Mouse (Mus musculus): ENCODE measurements at regions not wholly inside any gene's neighbourhood (a gene's known extent, or its start where the extent isn't known, plus 50 kb on each side); places are given as distances from the start of the nearest gene placed in this dataset.

DNA sequence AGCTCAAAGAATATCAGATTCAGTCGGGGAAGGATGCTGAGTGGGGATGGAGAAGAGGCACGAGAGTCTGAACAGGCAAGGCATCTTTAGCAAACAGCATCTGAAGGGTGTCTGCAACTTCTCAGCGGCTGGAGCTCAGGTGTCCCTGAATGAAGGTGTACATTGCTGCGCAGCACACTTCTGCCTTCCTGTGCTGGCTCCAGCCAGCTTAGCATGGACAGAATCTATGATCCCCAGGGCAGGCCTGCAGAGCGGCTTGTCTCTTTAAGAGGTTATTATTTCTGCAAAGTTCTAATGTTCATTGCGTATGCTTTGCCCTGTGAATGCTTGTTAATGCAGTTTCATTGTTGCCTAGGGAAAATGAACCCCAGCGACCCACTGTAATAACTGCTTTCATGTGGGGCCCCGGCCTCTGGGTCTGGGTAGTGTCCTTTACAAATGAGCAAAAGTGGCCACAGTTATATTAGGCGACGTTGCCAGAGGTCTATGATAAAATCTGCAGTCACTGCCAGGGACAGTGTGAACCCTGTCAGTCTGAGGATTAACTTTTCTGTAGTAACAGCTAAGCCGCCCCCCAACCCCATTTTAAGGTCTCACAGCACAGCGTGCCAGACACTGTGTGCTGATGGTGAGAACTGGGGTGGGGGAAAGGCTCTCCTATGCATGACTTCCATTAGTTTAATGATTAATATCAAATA lies 88.3 kb upstream of the Bmper start:
- no peak for DNase-seq

DNA sequence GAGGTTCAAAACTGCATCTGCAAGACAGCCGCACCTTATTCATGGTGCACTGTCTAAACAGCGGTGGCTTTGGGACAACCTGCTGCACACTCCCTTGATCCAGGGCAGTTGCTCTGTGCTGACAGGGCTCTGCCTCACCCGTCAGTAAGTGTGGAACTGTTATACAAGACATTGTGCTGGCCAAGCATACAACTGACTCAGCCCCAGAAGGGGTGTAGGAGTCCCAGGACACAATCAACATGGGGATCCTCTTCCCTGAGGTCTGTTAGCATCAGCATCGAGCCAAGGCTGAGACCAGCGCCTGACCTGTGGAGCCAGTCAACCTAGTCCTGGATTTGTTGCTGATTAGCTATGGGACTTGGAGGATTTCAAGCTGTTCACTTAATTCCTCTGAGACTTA lies 86.4 kb upstream of the Bmper start:
- no peak for DNase-seq

DNA sequence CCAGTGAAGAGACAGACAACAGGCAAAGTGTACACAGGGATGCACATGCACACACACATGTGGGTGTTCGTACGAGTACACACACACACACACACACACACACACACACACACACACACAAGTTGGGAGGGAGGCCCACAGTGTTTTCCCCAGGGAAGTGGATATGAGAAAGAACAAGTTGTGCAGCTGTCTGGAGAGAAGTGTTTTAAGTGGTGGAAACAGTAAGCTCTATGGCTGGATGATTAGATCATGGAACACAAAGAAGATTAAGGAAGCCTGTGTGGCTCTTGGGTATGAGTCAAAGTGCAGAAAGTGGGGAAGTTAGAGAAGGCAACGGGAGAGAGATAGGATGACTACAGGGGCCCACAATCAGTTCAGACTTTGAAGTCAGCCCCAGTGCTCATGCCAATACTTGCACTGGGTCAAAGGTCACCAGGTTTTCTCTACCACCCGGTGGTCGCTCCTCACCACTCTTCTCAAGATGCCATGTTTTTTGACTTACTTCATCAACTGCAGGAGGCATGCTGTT lies 85.1 kb upstream of the Bmper start:
- no peak for DNase-seq

DNA sequence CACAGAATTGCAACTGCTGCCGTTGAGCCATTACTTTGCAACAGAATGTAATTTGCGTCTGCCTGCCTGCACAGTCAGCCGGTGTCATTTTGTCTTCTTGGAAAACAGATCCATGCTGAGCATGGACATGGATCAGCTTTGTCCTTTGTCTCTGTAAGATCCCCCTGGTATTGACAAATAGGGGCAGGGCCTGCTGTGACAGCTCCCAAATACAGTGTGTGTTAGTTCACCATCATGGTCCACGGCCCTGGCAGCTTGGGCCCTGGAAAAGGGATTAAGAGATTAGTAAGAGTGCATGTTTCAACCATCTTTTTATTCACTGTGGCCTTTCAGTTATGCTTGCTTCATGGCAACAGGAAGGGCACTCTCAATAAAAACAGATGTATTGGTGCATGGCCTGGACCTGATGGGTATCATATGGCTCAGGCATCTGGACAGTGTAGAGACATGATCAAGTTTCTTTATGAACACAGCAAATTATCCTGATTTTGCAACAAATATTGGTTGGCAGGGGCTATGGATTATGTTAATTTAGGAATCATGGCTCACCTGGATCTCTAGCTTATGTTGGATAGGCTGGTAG lies 83.2 kb upstream of the Bmper start:
- no peak for DNase-seq

DNA sequence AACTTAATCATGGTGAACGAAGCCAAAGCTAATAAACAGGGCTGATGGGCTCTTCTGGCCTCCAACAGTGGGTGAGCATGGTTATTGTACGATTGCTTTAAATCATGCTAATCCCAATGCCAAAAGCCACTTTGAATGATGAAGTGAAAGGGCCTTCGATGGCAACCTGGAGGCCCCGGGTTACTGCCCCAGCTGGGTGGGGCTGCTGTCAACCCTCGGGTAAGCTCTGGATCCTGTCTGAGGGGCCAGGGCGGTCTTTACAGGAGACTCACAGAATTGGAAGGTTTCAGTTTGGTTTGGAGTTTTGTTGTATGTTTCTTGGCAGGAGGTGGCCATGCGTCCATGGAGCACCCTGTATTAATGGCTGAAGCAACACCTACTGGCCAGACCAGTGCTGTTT lies 78.6 kb upstream of the Bmper start:
- DNase-seq = no peak

DNA sequence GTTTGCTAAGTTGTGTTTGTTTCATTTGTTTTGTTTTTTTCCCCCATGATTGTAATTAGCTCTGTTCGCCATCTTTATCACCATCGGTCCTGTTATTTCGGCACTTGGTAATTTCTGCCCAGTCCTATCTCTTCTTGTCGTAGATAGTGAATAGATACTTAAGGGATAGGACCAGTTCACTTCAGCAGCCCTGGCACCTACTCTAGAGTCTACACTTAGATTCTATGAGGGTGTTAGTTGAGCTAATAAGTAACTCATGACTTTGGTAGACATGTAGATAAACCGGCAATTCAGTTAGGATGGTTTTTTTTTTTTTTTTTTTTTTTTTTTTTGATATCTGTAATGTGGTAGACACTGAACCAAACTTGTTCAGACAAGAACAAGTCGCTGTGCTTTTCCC lies 72.5 kb upstream of the Bmper start:
- no peak for DNase-seq

DNA sequence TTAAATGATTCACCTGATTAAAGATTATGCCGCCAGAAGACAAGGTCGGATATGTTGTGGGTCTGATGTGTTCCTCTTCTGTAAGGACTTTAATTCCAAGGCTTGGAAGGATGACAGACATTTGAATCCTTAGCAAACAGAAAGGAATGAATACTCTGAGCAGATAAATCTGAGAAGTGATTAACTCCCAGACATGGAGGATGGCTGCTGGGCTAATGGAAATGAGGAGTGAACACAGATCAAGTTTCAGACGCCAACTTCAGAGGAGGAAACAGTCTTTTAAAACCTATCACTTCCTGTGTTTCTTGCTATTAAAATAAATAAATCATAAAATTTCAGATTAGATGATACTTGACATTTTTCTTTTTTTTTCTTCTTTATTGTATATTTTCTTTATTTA lies 72.0 kb upstream of the Bmper start:
- DNase-seq = no peak

DNA sequence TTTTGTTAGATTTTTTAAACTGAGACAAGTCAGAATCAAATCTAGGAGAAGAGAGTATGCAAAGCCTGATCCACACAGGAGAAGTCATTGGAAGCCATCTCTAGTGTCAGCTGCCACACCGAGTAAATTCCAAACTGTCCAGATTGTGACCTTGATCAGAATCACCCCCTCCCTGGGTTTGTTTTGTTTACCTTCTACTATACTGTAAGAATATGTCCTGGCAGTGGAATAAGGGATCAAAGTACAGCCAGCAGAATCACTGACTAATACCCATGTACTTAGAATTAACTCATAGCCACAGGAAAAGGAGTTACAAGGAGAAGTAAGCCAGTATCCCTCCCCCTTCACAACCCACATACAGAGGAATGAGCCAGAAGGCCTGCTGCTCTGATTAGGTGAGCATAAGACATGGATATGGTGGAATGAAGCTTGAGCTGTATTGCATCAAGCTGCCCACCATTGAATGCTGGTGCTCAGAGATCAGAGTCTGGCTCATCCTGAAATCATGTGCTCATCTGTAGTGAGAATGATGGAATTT lies 70.9 kb upstream of the Bmper start:
- DNase-seq = no peak

DNA sequence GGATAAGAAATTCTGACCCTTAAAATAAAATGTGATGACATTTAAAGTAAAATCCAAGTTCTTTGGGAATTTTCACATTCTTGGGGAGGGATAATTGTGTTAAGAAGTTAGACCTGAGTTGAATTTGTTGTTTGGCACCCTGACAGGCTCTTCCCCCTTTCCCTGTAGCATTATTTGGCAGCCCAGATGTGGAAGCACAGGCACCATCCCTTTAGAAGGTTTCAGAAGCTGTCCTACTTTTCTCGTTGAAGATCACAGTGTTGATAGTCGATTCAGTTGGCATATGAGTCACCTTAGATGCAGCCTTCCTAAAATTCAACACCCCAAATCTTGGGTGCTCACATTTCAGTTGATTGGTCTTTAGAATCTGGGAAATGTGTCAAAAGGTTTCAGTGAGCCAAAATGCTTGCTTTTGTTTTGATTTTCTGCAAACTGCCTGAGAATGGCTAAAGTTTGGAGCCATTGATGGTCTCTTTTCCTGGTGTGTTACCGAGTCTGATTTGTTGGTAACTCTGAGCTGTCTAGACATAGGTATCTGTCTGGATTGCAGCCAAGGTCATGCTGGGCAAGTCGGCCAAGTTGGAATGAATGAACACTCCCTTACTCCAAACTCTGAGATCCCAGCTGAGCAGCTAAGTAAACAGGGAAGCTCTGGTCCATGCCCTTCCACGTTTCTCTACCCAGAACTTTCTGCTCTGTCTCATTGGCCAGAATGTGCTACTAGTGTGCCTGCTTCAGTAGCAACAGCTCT lies 65.9 kb upstream of the Bmper start:
- DNase-seq = no peak

DNA sequence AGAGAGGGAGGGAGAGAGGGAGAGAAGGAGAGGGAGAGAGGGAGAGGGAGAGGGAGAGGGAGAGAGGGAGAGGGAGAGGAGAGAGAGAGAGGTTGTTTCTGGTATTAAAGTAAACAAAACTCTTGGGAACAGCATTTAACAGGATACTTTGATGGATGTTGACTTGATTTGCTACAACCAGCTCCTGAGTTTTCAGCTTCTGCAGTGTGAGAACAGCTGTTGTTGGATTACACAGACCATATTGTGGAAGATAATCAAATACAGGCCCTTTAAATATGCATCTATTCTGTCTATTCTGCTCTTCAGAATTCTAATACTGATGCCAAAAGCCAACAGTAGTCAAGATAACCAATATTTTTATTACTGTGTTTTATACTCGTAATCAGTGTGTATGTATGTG lies 64.4 kb upstream of the Bmper start:
- no peak for DNase-seq

DNA sequence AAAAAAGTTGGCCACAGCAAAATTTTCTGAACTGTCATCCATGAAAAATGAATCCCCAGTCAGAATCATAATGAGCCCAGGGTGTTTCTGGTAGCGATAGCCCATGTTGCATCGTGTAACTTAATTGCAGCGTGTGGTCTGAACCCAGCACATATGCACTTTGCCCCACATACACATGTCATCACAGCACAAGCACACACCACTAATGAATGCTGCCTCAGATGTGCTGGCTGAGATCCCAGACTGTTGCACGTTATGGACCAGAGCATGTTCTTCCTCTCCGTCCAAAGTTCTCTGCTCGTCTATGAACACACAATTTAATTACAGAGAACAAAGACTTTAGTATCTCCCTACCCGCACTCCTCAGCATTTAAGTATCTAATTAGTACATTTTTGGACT lies 61.5 kb upstream of the Bmper start:
- no peak for DNase-seq

DNA sequence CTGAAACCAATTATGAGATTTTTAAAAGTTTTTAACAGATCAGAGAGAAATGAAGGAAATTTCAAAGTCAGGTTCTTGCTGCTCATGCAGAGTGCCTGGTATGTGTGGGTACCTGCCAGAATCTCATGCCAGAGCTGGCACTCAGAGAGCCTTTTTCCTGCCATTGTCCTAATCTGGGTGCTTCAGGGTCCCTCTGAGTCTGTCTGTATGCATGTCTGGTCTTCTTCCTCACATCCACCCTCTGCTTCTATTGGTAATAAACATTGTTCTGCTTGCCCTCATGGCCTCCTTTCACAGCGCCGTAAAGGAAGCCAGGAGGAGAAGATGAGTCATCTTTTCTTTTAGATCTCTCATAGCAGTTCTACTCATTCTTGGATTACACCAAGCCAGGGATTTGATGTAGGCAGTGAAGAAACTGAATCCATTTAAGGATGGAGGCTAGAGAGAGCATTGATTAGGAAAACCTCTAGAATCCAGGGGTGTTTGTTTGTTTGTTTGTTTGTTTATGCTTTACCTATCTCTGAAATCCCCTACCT lies 55.8 kb upstream of the Bmper start:
- no peak for DNase-seq

DNA sequence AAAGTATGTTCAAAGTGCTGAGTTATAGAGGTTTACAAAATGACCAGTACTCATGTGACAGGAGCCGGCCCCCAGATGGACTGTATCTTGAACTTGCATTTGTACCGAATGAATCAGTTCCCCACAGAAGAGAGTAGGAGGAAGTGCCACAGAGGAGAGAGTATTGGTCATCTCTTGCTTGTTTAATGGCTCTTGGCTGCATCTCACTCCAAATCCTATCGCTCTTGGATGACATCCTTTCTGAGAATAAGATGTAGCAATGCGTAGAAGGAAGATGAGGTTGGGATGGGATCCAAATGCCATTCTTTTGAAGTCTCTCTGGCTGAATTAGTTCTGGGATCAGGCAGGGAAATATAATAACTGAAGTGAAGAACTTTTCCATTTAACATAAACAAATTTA lies 55.2 kb upstream of the Bmper start:
- DNase-seq = no peak

DNA sequence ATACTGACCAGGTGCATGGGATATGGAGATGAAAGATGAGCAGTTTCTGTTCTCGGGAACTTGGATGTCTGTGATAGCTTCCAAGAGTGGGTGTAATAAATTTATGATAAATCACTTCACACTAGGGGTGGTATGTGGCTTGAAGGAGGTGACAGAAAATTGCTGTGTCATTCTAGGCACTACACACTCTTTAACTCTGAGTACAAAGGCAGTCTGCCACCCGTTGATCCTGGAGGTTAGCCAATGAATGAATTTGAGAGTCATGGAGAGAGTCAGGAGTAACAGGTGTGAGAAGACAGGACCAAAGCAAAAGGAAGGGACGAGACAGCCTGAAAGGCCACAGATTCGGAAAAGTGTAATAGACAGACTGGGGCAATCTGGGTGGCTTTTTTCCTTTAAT lies 54.7 kb upstream of the Bmper start:
- DNase-seq = no peak

DNA sequence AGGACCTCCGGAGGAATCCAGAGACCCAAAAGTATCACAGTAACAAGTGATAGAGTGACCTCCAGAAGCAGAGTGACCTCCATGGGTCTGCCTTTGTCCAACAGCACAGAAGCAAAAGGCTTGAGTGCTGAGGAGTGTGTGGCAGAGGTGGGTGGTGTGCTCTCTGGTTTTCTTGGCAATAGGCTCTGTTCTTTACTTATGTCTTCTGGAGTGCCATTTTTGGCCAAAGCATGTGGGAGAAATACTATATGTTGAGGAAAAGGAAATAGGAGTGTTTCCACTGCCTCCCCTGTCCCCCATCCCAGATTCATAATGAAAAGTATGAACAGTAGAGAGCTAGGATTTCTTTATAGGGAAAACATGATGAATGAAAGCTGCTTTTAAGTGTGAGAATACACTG lies 51.5 kb upstream of the Bmper start:
- no peak for DNase-seq
